In genomic region chr11:102201408-102201821, GRCm38 (mm10) we compare ENCODE assay signal across 11 mouse cellular contexts. TPM values are rescaled to one million over a fixed set of nuclear protein-coding genes. Genes with fewer than 3 reads are reported as not detected.
DNase-seq lines count a peak whose midpoint lies in the region; ATAC-seq and TF ChIP-seq lines count a peak whose summit lies in the region.
"Had no signal": no experiment of that assay in that cellular context is flagged by ENCODE, and none has a peak within 500 bp of the region (broad histone marks: within the 10 kb centered on the region; RNA-seq: fewer than 3 reads in every experiment).

No protein-coding gene starts in this region.

- peaks cover 60% of the 10 kb centered on the region for H3K36me3 ChIP-seq in kidney, postnatal 0 days (ENCODE audit: insufficient read depth, low read length)
- peaks cover 60% of the 10 kb centered on the region for H3K36me3 ChIP-seq in C2C12 (ENCODE audit: control insufficient read depth, insufficient read depth)

- no peak overlapping the region for H3K4me2 ChIP-seq in kidney, postnatal 0 days (ENCODE audit: low read length)
- H3K4me2 ChIP-seq: hindbrain, embryonic 12.5 days had no signal

- no peaks in the 10 kb centered on the region for H3K79me3 ChIP-seq in C2C12 (ENCODE audit: low read depth)

- H3K9me3 ChIP-seq in kidney, postnatal 0 days (replicated peaks; ENCODE audit: low read length) = no peaks in the 10 kb centered on the region
- H3K9me3 ChIP-seq: hindbrain, embryonic 12.5 days had no signal

- H3ac ChIP-seq in C2C12 (ENCODE audit: control insufficient read depth, insufficient read length, low read depth) = no peak overlapping the region

- DNase-seq in cerebellum, adult 2 months = peak in 1 of 2 experiments; percentile 25
- DNase-seq in cerebellum, adult 11 months = no peak
- DNase-seq in kidney, postnatal 0 days (ENCODE audit: low spot score) = no peak
- DNase-seq in kidney, adult 8-10 months = no peak
- peak; percentile 65 to 70 for DNase-seq in left cerebral cortex, postnatal 36 days (ENCODE audit: low spot score in 2 of 2)
- DNase-seq in urinary bladder, postnatal 25 days (ENCODE audit: low spot score) = no peak
- DNase-seq in spleen, adult 12 weeks (ENCODE audit: low spot score) = no peak
- DNase-seq: lung, adult 2 months; retina, postnatal 1 day had no signal

- peaks cover under 1% of the 10 kb centered on the region for H3K79me2 ChIP-seq in C2C12 (ENCODE audit: control insufficient read depth, insufficient read depth)

- peaks cover 10% of the 10 kb centered on the region for H3K4me1 ChIP-seq in cerebellum, adult 2 months (ENCODE audit: control insufficient read depth, insufficient read depth, low read length)
- no peaks in the 10 kb centered on the region for H3K4me1 ChIP-seq in kidney, postnatal 0 days (replicated peaks; ENCODE audit: insufficient read depth, low read length)

- intact Hi-C loops in left cerebral cortex, postnatal 36 days (cut with DNase I) = loop anchor here (5.0 kb wide), 2 partner anchors 41 to 231 kb away; partner anchors contain the start of gene Grn

- H3K4me3 ChIP-seq in cerebellum, adult 2 months (replicated peaks; ENCODE audit: insufficient read depth, low read depth, low read length) = no peak overlapping the region
- no peak overlapping the region for H3K4me3 ChIP-seq in kidney, postnatal 0 days (replicated peaks; ENCODE audit: low read depth, low read length)
- no peak overlapping the region for H3K4me3 ChIP-seq in C2C12 (ENCODE audit: insufficient read depth, poor library complexity, severe bottlenecking)
- H3K4me3 ChIP-seq: hindbrain, embryonic 12.5 days had no signal

- WGBS in cerebellum, adult 2 months = 72% methylated on average over 12 of the region's 12 CpGs
- WGBS in kidney, postnatal 0 days = 78% methylated on average over 12 of the region's 12 CpGs

- no peak for ATAC-seq in kidney, postnatal 0 days (replicated peaks; ENCODE audit: low FRiP score, low read depth)

- TF ChIP-seq CTCF in cerebellum, adult 2 months (IDR thresholded peaks at IDR 0.05; ENCODE audit: borderline replicate concordance, insufficient read depth, low read depth, low read length) = peak; percentile 29; the same call in 1 of the 2 replicates
- TF ChIP-seq CTCF in kidney, postnatal 0 days (IDR thresholded peaks at IDR 0.05; ENCODE audit: low read depth) = peak; percentile 46
- TF ChIP-seq CTCF in C2C12 (IDR thresholded peaks at IDR 0.05; ENCODE audit: control insufficient read depth, insufficient read depth, insufficient read length) = peak; percentile 73

- no peak overlapping the region for H3K9ac ChIP-seq in kidney, postnatal 0 days (ENCODE audit: low read depth, low read length)
- H3K9ac ChIP-seq: hindbrain, embryonic 12.5 days had no signal

- H3K27me3 ChIP-seq in cerebellum, adult 2 months (ENCODE audit: control insufficient read depth, insufficient read depth, low read length) = no peaks in the 10 kb centered on the region
- H3K27me3 ChIP-seq in kidney, postnatal 0 days (ENCODE audit: insufficient read depth, low read length) = no peaks in the 10 kb centered on the region
- no peaks in the 10 kb centered on the region for H3K27me3 ChIP-seq in C2C12 (ENCODE audit: control insufficient read depth, insufficient read depth, insufficient read length)
- H3K27me3 ChIP-seq: hindbrain, embryonic 12.5 days had no signal

- no peak overlapping the region for H3K27ac ChIP-seq in cerebellum, adult 2 months (ENCODE audit: insufficient read depth, low read length)
- H3K27ac ChIP-seq in kidney, postnatal 0 days = no peak overlapping the region
- H3K27ac ChIP-seq: hindbrain, embryonic 12.5 days had no signal

- TF ChIP-seq POLR2A in cerebellum, adult 2 months (IDR thresholded peaks at IDR 0.05; ENCODE audit: borderline replicate concordance, insufficient read depth, low read length) = no peak

TF ChIP-seq in C2C12, 6 proteins besides CTCF, POLR2A, EP300 and RAD21:
- TF ChIP-seq MYOD1 (IDR thresholded peaks at IDR 0.05; ENCODE audit: control insufficient read depth, insufficient read length, low read depth) = peak; percentile 76
- peak; percentile 31 for TF ChIP-seq MAX (IDR thresholded peaks at IDR 0.05)
- no peak for TF ChIP-seq USF1 (IDR thresholded peaks at IDR 0.05; ENCODE audit: low read depth)
TF ChIP-seq in C2C12: peak in this region for 2.

RNA-seq across cellular contexts. Expression of gene G6pc3, which starts 12.0 kb away (rescaled TPM):
- polyA plus RNA-seq in cerebellum, adult 2 months (2012; rRNA removed) = 115 and 120 TPM in 2 replicates
- 41.4 and 43.6 TPM in 2 replicates for polyA plus RNA-seq in kidney, postnatal 0 days (2015; fragmentation: Nextera tagmentation; extraction: Ambion mirVana)
- 40.4 TPM for polyA plus RNA-seq in C2C12 (2012; fragmentation: generic; extraction: Trizol)
- total RNA-seq in left cerebral cortex, postnatal 36 days (2021) = 10 to 100 TPM; 56.1 to 67.2 TPM

RNA-seq across cellular contexts. Expression of gene Lsm12, which starts 16.3 kb away (rescaled TPM):
- 35.2 and 40.2 TPM in 2 replicates for polyA plus RNA-seq in cerebellum, adult 2 months (2012; rRNA removed)
- polyA plus RNA-seq in kidney, postnatal 0 days (2015; fragmentation: Nextera tagmentation; extraction: Ambion mirVana) = 111 and 123 TPM in 2 replicates
- 43.0 TPM for polyA plus RNA-seq in C2C12 (2012; fragmentation: generic; extraction: Trizol)
- 10 to 100 TPM; 58.0 to 58.7 TPM for total RNA-seq in left cerebral cortex, postnatal 36 days (2021)

RNA-seq across cellular contexts. Expression of gene Hdac5, which starts 28.6 kb away (rescaled TPM):
- 188 and 194 TPM in 2 replicates for polyA plus RNA-seq in cerebellum, adult 2 months (2012; rRNA removed)
- polyA plus RNA-seq in kidney, postnatal 0 days (2015; fragmentation: Nextera tagmentation; extraction: Ambion mirVana) = 38.1 and 39.3 TPM in 2 replicates
- polyA plus RNA-seq in C2C12 (2012; fragmentation: generic; extraction: Trizol) = 74.9 TPM
- 100 to 1,000 TPM; 270 to 275 TPM for total RNA-seq in left cerebral cortex, postnatal 36 days (2021)

RNA-seq across cellular contexts. Expression of gene Tmem101, which starts 45.2 kb away (rescaled TPM):
- polyA plus RNA-seq in cerebellum, adult 2 months (2012; rRNA removed) = 33.2 and 34.0 TPM in 2 replicates
- polyA plus RNA-seq in kidney, postnatal 0 days (2015; fragmentation: Nextera tagmentation; extraction: Ambion mirVana) = 25.0 and 28.6 TPM in 2 replicates
- polyA plus RNA-seq in C2C12 (2012; fragmentation: generic; extraction: Trizol) = 25.1 TPM
- 10 to 100 TPM; 24.2 to 27.3 TPM for total RNA-seq in left cerebral cortex, postnatal 36 days (2021)

RNA-seq across cellular contexts. Expression of gene BC030867, which starts 47.3 kb away (rescaled TPM):
- 1.3 and 2.2 TPM in 2 replicates for polyA plus RNA-seq in cerebellum, adult 2 months (2012; rRNA removed)
- polyA plus RNA-seq in kidney, postnatal 0 days (2015; fragmentation: Nextera tagmentation; extraction: Ambion mirVana) = 6.3 and 9.2 TPM in 2 replicates
- polyA plus RNA-seq in C2C12 (2012; fragmentation: generic; extraction: Trizol) = 12.0 TPM
- 1 to 10 TPM; 1.2 TPM for total RNA-seq in left cerebral cortex, postnatal 36 days (2021)

Comparison
In these comparisons a context has a peak if more than half of its experiments do, and no peak if none do; other contexts are left out.
1. DNase-seq: peak in left cerebral cortex, postnatal 36 days (2 of 2); none in cerebellum, adult 11 months (single experiment), kidney, postnatal 0 days (single experiment), kidney, adult 8-10 months (0 of 2), urinary bladder, postnatal 25 days (single experiment) and spleen, adult 12 weeks (single experiment).
2. Peak in every context shown above with its lines, with median percentiles within 50 percentile points of each other: CTCF ChIP-seq.